Mouse (Mus musculus) midbrain, embryonic 14.5 days (tissue): Measurements from ENCODE around the gene Crocc2. TPM values are rescaled to one million over a fixed set of nuclear protein-coding genes. Genes with fewer than 3 reads are reported as not detected.

Source experiments
- ATAC-seq: fragments of 200-750 bp; cut with Nextera tagmentation; 2 replicates; pipeline ENCODE4 v1.8.0; 2017; ENCODE audit warnings: moderate number of reproducible peaks, moderate library complexity; ENCODE audit not compliant: low FRiP score, low TSS enrichment
- DNase-seq: peaks from one replicate; pipeline ENCODE4 v3.0.0-alpha.2; 2015
- H3K27ac ChIP-seq: fragments of 300-500 bp; sonication (generic); replicated peaks from 2 replicates; pipeline ENCODE4 v1.5.1; 2014; ENCODE audit warnings: mild to moderate bottlenecking, low read depth, low read length, moderate library complexity
- H3K27me3 ChIP-seq: fragments of 300-500 bp; sonication (generic); 2 replicates; pipeline ENCODE4 v1.6.1; 2014; ENCODE audit warnings: low read length, control low read depth, mixed read lengths; ENCODE audit not compliant: control insufficient read depth, insufficient read depth
- H3K36me3 ChIP-seq: fragments of 300-500 bp; sonication (generic); 2 replicates; pipeline ENCODE4 v1.6.1; 2014; ENCODE audit warnings: low read length, control low read depth; ENCODE audit not compliant: control insufficient read depth, insufficient read depth
- H3K4me1 ChIP-seq: fragments of 300-500 bp; sonication (generic); 2 replicates; pipeline ENCODE4 v1.6.1; 2014; ENCODE audit warnings: mild to moderate bottlenecking, antibody characterized with exemption, low read length, control low read depth; ENCODE audit not compliant: control insufficient read depth, insufficient read depth
- H3K4me2 ChIP-seq: fragments of 300-500 bp; sonication (generic); 2 replicates; pipeline ENCODE4 v1.6.1; 2014; ENCODE audit warnings: mild to moderate bottlenecking, low read length, moderate library complexity
- H3K4me3 ChIP-seq: fragments of 300-500 bp; sonication (generic); replicated peaks from 2 replicates; pipeline ENCODE4 v1.5.1; 2014; ENCODE audit warnings: low read depth, low read length
- H3K9ac ChIP-seq: fragments of 300-500 bp; sonication (generic); replicated peaks from 2 replicates; pipeline ENCODE4 v1.6.1; 2014; ENCODE audit warnings: mild to moderate bottlenecking, low read length, moderate library complexity
- H3K9me3 ChIP-seq: fragments of 300-500 bp; sonication (generic); 2 replicates; pipeline ENCODE4 v1.6.1; 2016; ENCODE audit warnings: low read length, control low read depth, mixed read lengths; ENCODE audit not compliant: control insufficient read depth
- WGBS: fragments of 180-500 bp; shearing (Covaris S2); extraction: QIAGEN DNeasy Blood & Tissue Kit; methylation state at CpG from one replicate; pipeline ENCODE4 v1.1.7; 2014; 5-methylcytosine and 5-hydroxymethylcytosine counted together
- polyA plus RNA-seq: library from polyadenylated mRNA; unstranded; fragments of >200 nt; fragmentation: Nextera tagmentation; extraction: Ambion mirVana; gene quantifications from 2 replicates; pipeline ENCODE4 v1.2.1, GENCODE M21; 2014

The Crocc2 gene
- polyA plus RNA-seq, 1 experiment from 2014 or later: 0.05 TPM

DNA sequence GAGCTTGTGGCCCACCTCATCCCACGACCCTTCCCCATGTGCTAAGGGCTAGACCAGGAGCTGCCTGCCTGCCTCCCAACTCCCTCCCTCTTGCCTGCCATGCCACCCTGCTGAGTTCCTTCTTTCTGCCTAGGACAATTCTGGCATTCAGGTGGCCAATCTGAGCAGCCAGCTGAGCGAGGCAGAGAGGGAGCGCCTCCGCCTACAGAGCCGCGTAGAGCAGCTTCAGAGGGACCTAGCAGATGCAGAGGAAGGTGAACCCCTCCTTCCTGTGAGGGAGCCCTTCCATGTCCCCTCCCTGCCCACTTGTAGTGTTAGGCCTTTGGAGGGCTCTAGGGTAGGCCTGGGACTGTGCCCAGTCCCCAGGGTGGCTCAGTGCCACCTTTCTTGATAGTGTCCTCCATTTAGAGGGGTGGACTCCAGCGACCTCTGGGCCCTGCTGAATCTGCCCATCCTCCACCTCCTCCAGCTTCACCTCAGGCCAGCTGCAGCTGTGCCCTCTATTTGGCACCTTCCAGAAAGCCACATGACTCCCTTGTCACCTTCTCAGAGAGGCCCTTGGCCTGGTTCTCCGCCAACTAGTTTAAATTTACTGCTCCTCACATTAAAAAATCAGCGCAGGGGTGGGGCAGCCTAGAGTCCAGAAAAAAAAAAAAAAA is 48.4 kb downstream of the Crocc2 start:
- H3K9me3 ChIP-seq: no peaks in the 10 kb centered on the region
- H3K4me1 ChIP-seq: no peaks in the 10 kb centered on the region
- 63% methylated on average over 9 of the region's 9 CpGs for WGBS
- no peak overlapping the region for H3K4me2 ChIP-seq
- ATAC-seq (no peak), DNase-seq (no peak)
- no peak overlapping the region for H3K9ac ChIP-seq
- no peak overlapping the region for H3K27ac ChIP-seq
- H3K36me3 ChIP-seq: no peaks in the 10 kb centered on the region
- no peak overlapping the region for H3K4me3 ChIP-seq
- H3K27me3 ChIP-seq: no peaks in the 10 kb centered on the region

- Histone ChIP-seq H3K27me3 (no peaks in the 10 kb centered on the region), H3K9ac (no peak overlapping the region), H3K4me2 (no peak overlapping the region), H3K36me3 (no peaks in the 10 kb centered on the region), H3K27ac (no peak overlapping the region), H3K4me3 (no peak overlapping the region), H3K4me1 (no peaks in the 10 kb centered on the region), H3K9me3 (no peaks in the 10 kb centered on the region)
- DNase-seq: no peak
- ATAC-seq: no peak
- WGBS: 45% methylated on average over 7 of the region's 7 CpGs
These were observed 49.0 kb downstream of the Crocc2 start for GRCm38 (mm10) chr1:93217530-93217929.

GRCm38 (mm10) chr1:93220776-93221175 is 52.3 kb downstream of the Crocc2 start:
- Histone ChIP-seq H3K27me3 (no peaks in the 10 kb centered on the region), H3K9me3 (no peaks in the 10 kb centered on the region), H3K4me2 (no peak overlapping the region), H3K4me3 (no peak overlapping the region), H3K9ac (no peak overlapping the region), H3K27ac (no peak overlapping the region), H3K36me3 (no peaks in the 10 kb centered on the region), H3K4me1 (peaks cover 6% of the 10 kb centered on the region)
- ATAC-seq (no peak), DNase-seq (no peak)
- 71% methylated on average over 7 of the region's 7 CpGs for WGBS

DNA sequence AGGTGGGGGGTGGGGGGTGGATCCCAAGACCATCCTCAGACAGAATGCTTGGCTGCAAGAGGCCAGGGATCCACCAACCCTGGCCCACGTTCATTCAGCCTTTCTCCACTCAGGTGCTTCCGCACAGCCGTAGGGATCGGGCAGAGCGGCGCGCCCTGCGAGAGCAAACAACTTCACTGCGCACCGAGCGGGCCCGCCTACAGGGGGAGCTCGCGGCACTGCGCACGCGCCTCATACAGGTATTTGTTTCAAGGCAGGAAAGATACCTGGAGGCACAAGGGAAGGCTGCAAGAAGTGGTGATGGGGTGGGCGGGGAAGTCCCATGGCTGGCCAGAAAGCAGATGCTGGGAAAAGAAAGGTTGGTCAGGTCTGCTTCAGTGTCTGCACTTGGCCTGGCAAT is 55.4 kb downstream of the Crocc2 start:
- Histone ChIP-seq H3K4me3 (no peak overlapping the region), H3K9me3 (no peaks in the 10 kb centered on the region), H3K27me3 (no peaks in the 10 kb centered on the region), H3K27ac (no peak overlapping the region), H3K4me2 (no peak overlapping the region), H3K9ac (no peak overlapping the region), H3K4me1 (peaks cover 6% of the 10 kb centered on the region), H3K36me3 (no peaks in the 10 kb centered on the region)
- ATAC-seq (no peak), DNase-seq (peak; percentile 56)
- WGBS: 8% methylated on average over 18 of the region's 18 CpGs

DNA sequence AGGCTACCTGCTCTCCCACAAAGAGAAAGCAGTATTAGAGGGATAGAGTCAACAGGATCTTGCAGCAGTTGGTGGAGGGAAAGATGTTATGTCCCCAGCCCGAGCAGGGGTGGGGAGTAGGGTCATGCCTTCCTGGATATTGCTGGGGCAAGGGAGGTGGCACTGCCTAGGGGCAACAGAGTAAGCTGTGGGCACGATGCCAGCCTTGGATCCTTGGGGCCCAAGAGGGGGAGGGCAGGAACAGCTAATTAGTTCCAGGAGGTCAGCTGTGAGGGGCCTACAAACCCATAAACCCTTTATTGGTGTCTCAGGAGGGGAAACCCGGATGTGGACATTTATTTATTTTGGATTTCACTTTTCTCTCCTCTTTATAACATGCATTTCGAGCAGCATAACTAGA is 56.7 kb downstream of the Crocc2 start:
- 57% methylated on average over 4 of the region's 4 CpGs for WGBS
- no peaks in the 10 kb centered on the region for H3K9me3 ChIP-seq
- H3K36me3 ChIP-seq: no peaks in the 10 kb centered on the region
- no peak overlapping the region for H3K9ac ChIP-seq
- H3K4me1 ChIP-seq: peaks cover 6% of the 10 kb centered on the region
- H3K4me2 ChIP-seq: no peak overlapping the region
- DNase-seq (no peak), ATAC-seq (no peak)
- H3K27ac ChIP-seq: no peak overlapping the region
- no peak overlapping the region for H3K4me3 ChIP-seq
- H3K27me3 ChIP-seq: no peaks in the 10 kb centered on the region

DNA sequence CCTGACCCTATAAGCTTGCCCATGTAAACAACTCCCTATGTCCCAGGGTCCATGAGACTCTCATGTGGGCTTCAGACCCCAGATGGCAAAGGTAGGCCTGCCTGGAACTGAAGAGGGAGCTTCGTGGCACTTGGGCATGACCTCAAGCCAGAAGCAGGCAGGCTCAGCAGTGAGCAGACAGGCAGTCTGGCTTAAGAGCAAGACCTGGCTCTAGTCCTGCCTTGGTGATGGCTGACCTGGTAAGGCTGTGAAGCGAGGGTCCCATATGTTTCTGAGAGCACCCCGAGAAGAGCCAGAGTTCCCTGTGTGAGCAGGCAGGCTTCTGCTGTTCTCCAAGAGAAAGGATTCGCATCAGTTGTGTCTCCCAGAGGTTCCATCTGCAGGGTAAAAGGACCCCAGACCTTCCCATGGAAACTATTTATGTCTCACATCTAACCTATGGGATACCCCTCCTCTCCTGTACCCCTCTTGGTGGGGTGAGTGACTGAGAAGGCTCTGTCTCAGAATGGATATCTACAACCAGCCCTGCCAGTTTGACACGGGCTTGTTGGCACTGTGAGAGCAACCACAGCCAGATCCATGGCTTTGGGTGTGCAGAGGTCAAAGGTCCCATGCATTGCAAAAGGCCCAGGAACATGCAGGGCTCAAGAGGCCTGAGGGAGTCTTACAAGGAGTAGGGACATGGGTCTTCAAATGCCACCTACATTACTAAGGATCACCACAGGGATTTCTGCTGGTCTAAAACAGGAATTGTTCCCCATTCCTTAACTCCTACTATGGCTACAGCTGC is 57.4 kb downstream of the Crocc2 start:
- Histone ChIP-seq H3K9me3 (no peaks in the 10 kb centered on the region), H3K36me3 (no peaks in the 10 kb centered on the region), H3K4me1 (peaks cover 6% of the 10 kb centered on the region), H3K4me2 (no peak overlapping the region), H3K4me3 (no peak overlapping the region), H3K27ac (no peak overlapping the region), H3K27me3 (no peaks in the 10 kb centered on the region), H3K9ac (no peak overlapping the region)
- no peak for DNase-seq
- no peak for ATAC-seq
- WGBS: 78% methylated on average over 5 of the region's 5 CpGs

- Histone ChIP-seq H3K9me3 (no peaks in the 10 kb centered on the region), H3K9ac (no peak overlapping the region), H3K27me3 (no peaks in the 10 kb centered on the region), H3K4me1 (peaks cover 6% of the 10 kb centered on the region), H3K4me2 (no peak overlapping the region), H3K27ac (no peak overlapping the region), H3K36me3 (no peaks in the 10 kb centered on the region), H3K4me3 (no peak overlapping the region)
- no peak for ATAC-seq
- 69% methylated on average over 7 of the region's 7 CpGs for WGBS
- no peak for DNase-seq
These were observed 58.9 kb downstream of the Crocc2 start for GRCm38 (mm10) chr1:93227303-93227975.

DNA sequence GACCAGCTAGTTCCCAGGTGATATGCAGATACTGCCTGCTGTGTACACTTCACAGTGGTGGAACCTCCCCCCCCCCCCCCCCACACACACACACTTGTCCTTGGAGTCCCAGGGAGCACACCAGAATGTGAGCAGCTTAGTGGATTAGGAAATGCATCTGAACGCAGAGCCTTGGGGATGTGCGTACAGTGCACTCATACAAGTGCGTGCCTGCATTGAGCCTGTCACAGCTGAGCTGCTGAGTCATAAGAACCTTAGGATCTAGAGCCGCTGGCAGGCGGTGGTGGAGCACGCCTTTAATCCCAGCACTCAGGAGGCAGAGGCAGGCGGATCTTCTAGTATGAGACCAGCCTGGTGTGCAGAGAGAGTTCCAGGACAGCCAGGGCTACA is 59.4 kb downstream of the Crocc2 start:
- Histone ChIP-seq H3K36me3 (no peaks in the 10 kb centered on the region), H3K27ac (no peak overlapping the region), H3K4me1 (peaks cover 6% of the 10 kb centered on the region), H3K4me3 (no peak overlapping the region), H3K27me3 (no peaks in the 10 kb centered on the region), H3K9ac (no peak overlapping the region), H3K4me2 (no peak overlapping the region), H3K9me3 (no peaks in the 10 kb centered on the region)
- 91% methylated on average over 7 of the region's 7 CpGs for WGBS
- no peak for ATAC-seq
- DNase-seq: no peak
